Mouse (Mus musculus) hindbrain, embryonic 10.5 days (tissue): ENCODE measurements around the gene Negr1. TPM values are rescaled to one million over a fixed set of nuclear protein-coding genes. Genes with fewer than 3 reads are reported as not detected.

ENCODE experiments used
- DNase-seq: peaks from one replicate; pipeline ENCODE4 v3.0.0-alpha.2; 2017; ENCODE audit warnings: low spot score
- H3K27ac ChIP-seq: fragments of 300-500 bp; sonication (generic); 2 replicates; pipeline ENCODE4 v1.5.1; 2016; ENCODE audit warnings: mild to moderate bottlenecking, moderate library complexity
- H3K27me3 ChIP-seq: fragments of 300-500 bp; sonication (generic); 2 replicates; pipeline ENCODE4 v1.6.1; 2016; ENCODE audit warnings: mild to moderate bottlenecking; ENCODE audit not compliant: poor library complexity, insufficient read depth, severe bottlenecking
- H3K36me3 ChIP-seq: fragments of 300-500 bp; sonication (generic); 2 replicates; pipeline ENCODE4 v1.6.1; 2016; ENCODE audit warnings: mild to moderate bottlenecking, moderate library complexity
- H3K4me1 ChIP-seq: fragments of 300-500 bp; sonication (generic); replicated peaks from 2 replicates; pipeline ENCODE4 v1.6.1; 2016; ENCODE audit warnings: mild to moderate bottlenecking
- H3K4me3 ChIP-seq: fragments of 300-500 bp; sonication (generic); 2 replicates; pipeline ENCODE4 v1.5.1; 2016; ENCODE audit warnings: mild to moderate bottlenecking, moderate library complexity
- H3K9me3 ChIP-seq: fragments of 300-500 bp; sonication (generic); 2 replicates; pipeline ENCODE4 v1.6.1; 2016; ENCODE audit warnings: mild to moderate bottlenecking, moderate library complexity
- WGBS: fragments of 180-500 bp; shearing (Covaris S2); methylation state at CpG from one replicate; pipeline ENCODE4 v1.1.7; 2016; 5-methylcytosine and 5-hydroxymethylcytosine counted together
- polyA plus RNA-seq: library from polyadenylated mRNA; unstranded; fragments of >200 nt; fragmentation: Nextera tagmentation; extraction: Ambion mirVana; gene quantifications from 2 replicates; pipeline ENCODE4 v1.2.1, GENCODE M21; 2016

Negr1 gene
- polyA plus RNA-seq, 1 experiment from 2014 or later: 4.7 TPM

DNA sequence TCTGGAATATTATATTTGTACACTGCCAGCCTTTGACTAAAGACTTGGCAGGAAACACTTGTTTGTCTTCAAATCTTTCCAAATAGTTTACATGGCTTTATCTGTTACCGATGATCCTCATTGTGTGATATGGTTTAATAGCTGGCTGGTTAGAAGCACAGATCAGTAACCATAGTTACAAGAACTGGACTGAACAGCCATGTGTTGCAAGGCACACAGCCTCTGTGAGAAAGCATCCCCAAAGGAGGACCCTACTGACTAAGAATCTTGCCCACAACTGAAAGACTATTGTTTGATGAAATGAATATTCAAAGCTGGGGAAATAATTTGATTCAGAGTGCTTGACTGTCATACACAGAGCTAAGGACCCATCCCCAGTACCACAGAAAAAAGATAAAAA is 729.7 kb downstream of the Negr1 start:
- no peak overlapping the region for H3K27ac ChIP-seq
- WGBS: 58% methylated on average over 1 of the region's 1 CpGs
- no peaks in the 10 kb centered on the region for H3K27me3 ChIP-seq
- no peaks in the 10 kb centered on the region for H3K9me3 ChIP-seq
- no peak overlapping the region for H3K4me3 ChIP-seq
- peaks cover 7% of the 10 kb centered on the region; the same call in 1 of the 2 replicates for H3K4me1 ChIP-seq
- no peaks in the 10 kb centered on the region for H3K36me3 ChIP-seq
- DNase-seq: no peak

- DNase-seq: no peak
- no peaks in the 10 kb centered on the region for H3K9me3 ChIP-seq
- H3K27me3 ChIP-seq: no peaks in the 10 kb centered on the region
- H3K4me1 ChIP-seq: no peaks in the 10 kb centered on the region; the same call in 1 of the 2 replicates
- no peak overlapping the region for H3K27ac ChIP-seq
- no peak overlapping the region for H3K4me3 ChIP-seq
- no peaks in the 10 kb centered on the region for H3K36me3 ChIP-seq
- 63% methylated on average over 4 of the region's 4 CpGs for WGBS
Observed at GRCm38 (mm10) chr3:157297216-157297615, 735.6 kb downstream of the Negr1 start.

GRCm38 (mm10) chr3:157303430-157304116 is 742.0 kb downstream of the Negr1 start:
- no peaks in the 10 kb centered on the region for H3K9me3 ChIP-seq
- H3K27me3 ChIP-seq: no peaks in the 10 kb centered on the region
- no peak overlapping the region for H3K4me3 ChIP-seq
- no peaks in the 10 kb centered on the region for H3K4me1 ChIP-seq
- H3K36me3 ChIP-seq: no peaks in the 10 kb centered on the region
- WGBS: 73% methylated on average over 4 of the region's 4 CpGs
- no peak overlapping the region for H3K27ac ChIP-seq
- DNase-seq: no peak

DNA sequence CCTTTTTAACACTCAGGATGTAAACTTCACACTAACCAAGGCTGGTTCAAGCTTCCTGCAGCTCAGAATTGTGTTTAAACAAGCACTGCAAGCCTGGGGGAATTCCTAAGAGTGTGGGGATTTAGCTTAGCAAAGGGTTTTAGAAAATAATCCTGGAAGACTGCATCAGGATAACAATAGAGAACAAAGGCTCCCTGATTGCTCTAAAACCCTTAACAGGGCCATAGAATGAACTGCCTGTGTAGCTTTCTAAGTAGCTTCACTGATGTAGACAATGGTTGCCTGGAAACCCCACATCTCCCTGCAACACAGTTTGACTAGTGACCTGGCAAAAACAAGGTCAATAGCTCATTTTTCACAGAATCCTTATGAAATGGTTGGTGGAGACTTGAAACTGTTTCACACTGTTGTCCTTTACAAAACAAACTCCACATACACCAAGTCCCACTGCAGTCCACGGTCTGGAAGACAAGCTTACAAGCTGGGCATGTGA is 759.5 kb downstream of the Negr1 start:
- 9% methylated on average over 1 of the region's 1 CpGs for WGBS
- DNase-seq: peak; percentile 51
- H3K27me3 ChIP-seq: peaks cover 51% of the 10 kb centered on the region

DNA sequence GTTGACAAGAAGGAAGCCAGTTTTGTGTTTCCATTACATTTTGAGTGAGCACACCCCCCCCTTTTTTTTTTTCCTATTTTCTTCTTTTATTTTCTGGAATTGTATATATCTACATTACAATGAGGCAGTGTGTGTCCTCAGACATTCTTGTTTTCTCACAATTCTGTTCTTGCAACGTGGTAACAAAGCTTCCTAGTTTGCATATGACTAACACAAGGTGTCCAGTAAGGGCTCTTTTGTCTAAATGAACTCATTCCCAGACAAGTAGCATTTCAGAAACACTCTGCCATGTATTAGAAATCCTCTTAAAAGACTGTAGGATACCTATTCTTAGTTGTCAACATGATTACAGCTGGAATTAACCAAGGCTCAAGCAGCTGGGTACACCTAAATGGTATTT is 760.2 kb downstream of the Negr1 start:
- Histone ChIP-seq H3K27ac (peak overlapping the region; percentile 82), H3K9me3 (no peaks in the 10 kb centered on the region), H3K4me3 (peak overlapping the region; percentile 9; the same call in 1 of the 2 replicates), H3K27me3 (peaks cover 54% of the 10 kb centered on the region), H3K36me3 (no peaks in the 10 kb centered on the region), H3K4me1 (peaks cover 33% of the 10 kb centered on the region)
- WGBS: 18% methylated on average over 1 of the region's 1 CpGs
- DNase-seq: no peak

More for the DNA sequence above, 759.5 kb downstream of the Negr1 start:
- Histone ChIP-seq H3K27ac (peak overlapping the region; percentile 82), H3K4me3 (peak overlapping the region; percentile 9; the same call in 1 of the 2 replicates), H3K9me3 (no peaks in the 10 kb centered on the region), H3K36me3 (no peaks in the 10 kb centered on the region), H3K4me1 (peaks cover 33% of the 10 kb centered on the region)

DNA sequence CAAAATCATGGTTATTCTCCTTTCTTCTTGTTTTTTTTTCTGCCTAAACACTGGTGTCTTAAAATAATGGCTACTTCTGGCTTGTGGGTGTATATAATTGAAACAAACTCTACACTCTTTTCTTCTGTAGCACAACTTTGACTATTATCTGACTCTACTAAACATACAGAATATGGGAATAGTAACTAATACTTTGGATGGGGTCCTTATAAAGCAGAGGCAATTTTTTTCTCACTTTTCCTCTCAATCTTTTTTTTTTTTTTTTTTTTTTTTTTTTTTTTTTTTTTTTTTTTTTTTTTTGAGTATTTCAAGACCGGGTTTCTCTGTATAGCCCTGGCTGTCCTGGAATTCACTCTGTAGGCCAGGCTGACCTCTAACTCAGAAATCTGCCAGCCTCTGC is 772.6 kb downstream of the Negr1 start:
- Histone ChIP-seq H3K27ac (no peak overlapping the region), H3K36me3 (no peaks in the 10 kb centered on the region), H3K9me3 (no peaks in the 10 kb centered on the region), H3K4me1 (no peaks in the 10 kb centered on the region), H3K4me3 (no peak overlapping the region), H3K27me3 (no peaks in the 10 kb centered on the region)
- DNase-seq: no peak
- WGBS: 83% methylated on average over 1 of the region's 1 CpGs

- Histone ChIP-seq H3K27ac (no peak overlapping the region), H3K36me3 (no peaks in the 10 kb centered on the region), H3K4me1 (0 out of 2 replicates have a peak, but pooled peaks cover 2% of the 10 kb centered on the region), H3K27me3 (no peaks in the 10 kb centered on the region), H3K9me3 (no peaks in the 10 kb centered on the region), H3K4me3 (no peak overlapping the region)
- WGBS: 57% methylated on average over 2 of the region's 2 CpGs
- DNase-seq: no peak
Observed at GRCm38 (mm10) chr3:157349480-157349879, 787.9 kb downstream of the Negr1 start.

GRCm38 (mm10) chr3:157358905-157359304 is 797.3 kb downstream of the Negr1 start:
- 61% methylated on average over 3 of the region's 3 CpGs for WGBS
- Histone ChIP-seq H3K36me3 (no peaks in the 10 kb centered on the region), H3K27ac (no peak overlapping the region), H3K9me3 (no peaks in the 10 kb centered on the region), H3K4me3 (no peak overlapping the region), H3K27me3 (no peaks in the 10 kb centered on the region), H3K4me1 (no peaks in the 10 kb centered on the region)
- DNase-seq: no peak

GRCm38 (mm10) chr3:157359840-157360239 is 798.2 kb downstream of the Negr1 start:
- DNase-seq: no peak
- Histone ChIP-seq H3K27me3 (no peaks in the 10 kb centered on the region), H3K36me3 (no peaks in the 10 kb centered on the region), H3K9me3 (no peaks in the 10 kb centered on the region), H3K27ac (no peak overlapping the region), H3K4me3 (no peak overlapping the region), H3K4me1 (no peaks in the 10 kb centered on the region)
- WGBS: 74% methylated on average over 6 of the region's 6 CpGs
